Mouse (Mus musculus): ENCODE data around the gene Cyb5b.
"Not testable (repeated sequence)": the region's sequence is repeated elsewhere in the genome, so short reads cannot be mapped to it uniquely, and the experiment has no call there.

Gene Cyb5b

DNA sequence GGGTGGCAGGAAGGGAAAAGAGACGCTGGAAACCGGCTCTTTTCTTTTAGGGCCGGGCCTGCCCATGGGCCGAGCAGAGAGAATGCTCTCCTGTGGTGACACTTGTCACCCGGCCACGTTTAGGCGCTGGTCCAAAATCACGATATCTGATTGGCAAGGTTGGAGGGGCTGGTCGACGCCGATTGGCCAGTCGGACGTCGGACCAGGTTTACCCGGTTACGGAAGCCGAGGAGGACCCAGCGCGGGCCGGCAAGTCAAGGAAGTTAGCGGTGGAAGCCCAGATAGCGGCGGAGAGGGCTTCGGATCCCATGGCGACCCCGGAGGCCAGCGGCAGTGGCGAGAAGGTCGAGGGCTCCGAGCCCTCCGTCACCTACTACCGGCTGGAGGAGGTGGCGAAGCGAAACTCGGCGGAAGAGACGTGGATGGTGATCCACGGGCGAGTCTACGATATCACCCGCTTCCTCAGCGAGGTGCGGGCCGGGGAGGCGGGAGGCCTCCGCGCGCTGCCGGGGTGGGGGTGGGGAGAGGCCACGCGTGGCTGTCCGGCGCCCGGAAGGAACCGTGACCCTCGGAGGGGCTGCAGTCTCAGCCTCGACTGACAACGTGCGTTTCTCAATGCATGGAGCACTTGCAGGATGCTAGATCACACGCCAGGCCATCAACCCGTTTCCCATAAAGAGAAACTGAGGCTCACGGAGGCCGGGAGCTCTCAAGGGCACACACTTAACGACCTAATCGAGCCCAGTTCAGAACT, at the start of gene Cyb5b:
Gene Cyb5b (plus strand): TSS at position 237 of the 754 bp plus-strand sequence.
- peak; percentile 96 to 97 for DNase-seq

DNA sequence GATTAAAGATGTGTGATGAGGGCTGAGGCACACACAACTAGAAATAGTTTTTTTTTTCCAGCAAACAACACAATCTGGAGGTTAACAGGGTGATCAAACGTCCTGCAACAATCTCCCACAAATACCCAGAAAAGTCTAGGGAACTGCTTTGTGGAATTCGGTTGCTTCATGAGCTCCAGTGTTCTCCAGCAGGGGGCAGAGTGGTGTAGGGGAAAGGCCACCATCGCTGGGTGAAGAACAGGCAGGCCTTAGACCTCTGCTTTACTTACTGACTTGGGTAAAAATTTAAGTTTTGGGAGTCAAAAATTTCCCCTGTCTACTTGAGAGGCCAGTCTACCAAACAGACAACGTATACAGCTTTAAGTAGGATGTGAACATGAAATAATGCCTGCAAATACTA, 45.9 kb upstream of the Cyb5b start:
- DNase-seq: peak; percentile 76

DNA sequence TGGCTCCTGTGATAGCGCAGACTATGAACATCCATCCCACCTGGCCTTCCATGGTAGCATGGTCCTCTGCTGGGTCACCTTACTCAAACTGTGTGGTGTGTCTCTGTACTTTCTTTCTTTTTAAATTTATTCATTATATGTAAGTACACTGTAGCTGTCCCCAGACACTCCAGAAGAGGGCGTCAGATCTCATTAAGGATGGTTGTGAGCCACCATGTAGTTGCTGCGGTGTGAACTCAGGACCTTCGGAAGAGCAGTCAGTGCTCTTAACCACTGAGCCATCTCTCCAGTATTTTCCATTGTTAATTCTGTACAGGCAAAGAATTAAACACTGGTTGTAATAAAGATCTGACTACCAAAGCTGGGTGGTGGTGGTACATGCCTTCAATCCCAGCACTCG, 42.4 kb upstream of the Cyb5b start:
- DNase-seq: not testable (repeated sequence)

- DNase-seq: no peak
These were observed 41.3 kb upstream of the Cyb5b start for GRCm38 (mm10) chr8:107108978-107109720.

GRCm38 (mm10) chr8:107109816-107110435, 40.5 kb upstream of the Cyb5b start:
- DNase-seq: no peak

DNA sequence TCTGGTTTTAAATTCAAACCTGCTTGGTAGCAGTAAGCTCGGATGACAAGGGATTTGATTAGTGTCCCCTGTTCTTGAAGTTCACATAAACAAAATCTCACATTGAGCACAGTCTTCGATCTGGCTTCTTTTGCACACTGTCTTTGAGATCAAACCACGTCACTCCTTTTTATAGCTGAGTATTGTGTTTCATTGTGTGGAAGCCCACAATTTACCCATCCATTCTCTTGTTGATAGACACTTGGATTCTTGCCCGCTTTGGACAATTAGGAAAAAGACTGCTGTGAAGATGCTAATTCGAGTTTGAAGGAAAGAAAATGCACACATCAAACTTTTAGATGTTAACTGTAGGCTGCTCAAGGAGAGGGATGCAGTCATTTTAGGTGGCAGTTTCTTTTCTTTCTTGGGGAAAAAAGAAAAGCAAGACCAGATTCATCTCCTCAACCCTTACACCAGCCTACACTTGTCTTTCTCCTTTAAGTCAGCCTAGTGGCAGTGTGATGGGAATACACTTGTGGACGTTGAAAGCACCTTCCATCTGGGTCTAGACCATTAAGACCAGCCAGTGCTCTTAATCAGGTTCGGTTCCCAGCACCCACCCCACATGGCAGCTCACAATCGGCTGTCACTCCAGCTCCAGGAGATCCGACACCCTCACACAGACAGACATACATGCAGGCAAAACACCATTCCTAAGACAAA, 39.7 kb upstream of the Cyb5b start:
- DNase-seq: no peak

DNA sequence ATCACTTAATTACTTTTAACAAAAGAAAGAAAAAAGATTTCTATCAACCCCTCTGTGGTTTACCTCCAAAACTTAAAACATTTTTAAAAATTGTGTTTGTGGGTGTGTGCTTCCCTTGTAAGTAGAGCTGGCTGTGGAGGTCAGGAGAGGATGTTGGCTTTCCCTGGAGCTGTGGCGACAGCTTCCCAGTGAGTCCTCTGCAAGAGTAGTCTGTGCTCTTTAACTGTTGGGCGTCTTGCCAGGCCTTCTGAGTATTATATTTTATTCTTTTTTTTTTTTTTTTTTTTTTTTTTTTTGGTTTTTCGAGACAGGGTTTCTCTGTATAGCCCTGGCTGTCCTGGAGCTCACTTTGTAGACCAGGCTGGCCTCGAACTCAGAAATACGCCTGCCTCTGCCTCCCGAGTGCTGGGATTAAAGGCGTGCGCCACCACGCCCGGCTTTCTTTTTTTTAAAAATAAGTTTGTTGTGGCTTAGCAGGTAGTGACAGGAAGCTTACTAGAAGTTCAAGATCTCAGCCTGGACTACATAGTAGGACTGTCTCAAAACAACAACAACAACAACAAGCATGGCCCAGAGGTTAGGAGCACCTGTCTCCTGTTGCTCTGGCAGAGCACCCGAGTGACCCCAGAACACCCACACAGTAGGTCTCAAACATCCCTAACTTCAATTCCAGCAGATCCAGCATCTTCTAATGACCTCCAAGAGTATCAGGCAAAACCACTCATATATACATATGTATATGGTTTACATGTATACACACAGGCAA, 38.9 kb upstream of the Cyb5b start:
- DNase-seq: no peak

DNA sequence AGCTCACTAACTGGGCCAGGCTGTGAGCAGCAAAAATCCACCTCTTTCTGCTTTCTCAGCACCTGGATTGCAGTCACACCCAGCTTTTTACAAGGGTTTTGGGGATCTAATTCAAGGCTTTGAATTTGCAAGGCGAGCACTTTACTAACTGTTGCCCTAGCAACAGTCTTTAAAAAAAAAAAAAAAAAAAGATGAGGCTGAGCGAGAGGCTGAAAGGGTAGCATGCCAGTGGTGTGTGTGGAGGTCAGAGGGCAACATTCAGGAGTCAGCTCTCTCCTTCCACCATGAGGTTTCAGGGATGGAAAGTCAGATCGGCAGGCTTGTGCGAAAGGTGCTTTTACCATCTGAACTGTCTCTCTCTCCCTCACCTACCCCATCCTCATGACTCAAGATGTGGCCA, 37.2 kb upstream of the Cyb5b start:
- no peak for DNase-seq

GRCm38 (mm10) chr8:107114150-107115007, 36.1 kb upstream of the Cyb5b start:
- no peak for DNase-seq

- no peak for DNase-seq
These were observed 35.5 kb upstream of the Cyb5b start for GRCm38 (mm10) chr8:107115008-107115320.

GRCm38 (mm10) chr8:107116023-107116422, 34.4 kb upstream of the Cyb5b start:
- peak; percentile 88 to 89 for DNase-seq

- no peak for DNase-seq
These were observed 33.4 kb upstream of the Cyb5b start for GRCm38 (mm10) chr8:107117019-107117418.

- peak in 1 of 2 experiments; percentile 12 for DNase-seq
These were observed 31.6 kb upstream of the Cyb5b start for GRCm38 (mm10) chr8:107118803-107119233.

DNA sequence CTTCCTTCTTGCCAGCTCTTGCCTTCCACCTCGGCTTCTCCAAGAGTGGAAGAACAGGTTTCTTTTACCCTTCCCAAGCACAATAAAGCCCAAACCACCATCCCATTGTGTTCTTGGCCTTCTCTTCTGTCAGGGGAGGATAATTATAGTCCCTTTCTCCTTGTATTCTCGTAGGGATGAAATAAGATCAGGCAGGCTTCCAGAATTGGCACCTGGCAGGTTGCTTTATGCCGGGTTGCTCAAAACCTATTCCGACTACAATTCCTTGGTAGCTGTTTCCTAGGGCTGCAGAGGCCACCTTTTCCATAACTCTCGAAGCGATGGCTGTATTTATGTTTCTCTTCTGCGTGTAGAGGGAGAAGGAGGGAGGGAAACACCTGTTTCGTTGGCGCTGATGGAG, 31.0 kb upstream of the Cyb5b start:
- peak; percentile 30 to 33 for DNase-seq

DNA sequence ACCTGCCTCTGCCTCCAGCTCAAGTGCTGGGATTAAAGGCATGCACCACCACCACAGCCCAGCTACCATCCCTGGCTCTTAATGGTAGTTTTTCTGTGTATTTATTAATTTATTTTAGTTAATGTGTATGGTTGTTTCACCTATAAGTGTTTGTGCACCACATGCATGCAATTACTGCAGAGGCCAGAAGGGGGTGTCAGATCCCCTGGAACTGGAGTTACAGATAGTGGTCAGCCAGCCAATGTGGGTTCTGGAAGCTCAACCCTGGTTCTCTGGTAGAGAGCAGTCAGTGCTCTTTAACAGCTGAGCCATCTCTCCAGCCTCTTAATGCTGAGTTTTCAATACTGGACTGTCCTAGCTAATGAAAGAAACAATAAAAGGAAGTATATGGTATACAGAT, 29.6 kb upstream of the Cyb5b start:
- no peak for DNase-seq

- no peak for DNase-seq
These were observed 28.7 kb upstream of the Cyb5b start for GRCm38 (mm10) chr8:107121681-107122291.

DNA sequence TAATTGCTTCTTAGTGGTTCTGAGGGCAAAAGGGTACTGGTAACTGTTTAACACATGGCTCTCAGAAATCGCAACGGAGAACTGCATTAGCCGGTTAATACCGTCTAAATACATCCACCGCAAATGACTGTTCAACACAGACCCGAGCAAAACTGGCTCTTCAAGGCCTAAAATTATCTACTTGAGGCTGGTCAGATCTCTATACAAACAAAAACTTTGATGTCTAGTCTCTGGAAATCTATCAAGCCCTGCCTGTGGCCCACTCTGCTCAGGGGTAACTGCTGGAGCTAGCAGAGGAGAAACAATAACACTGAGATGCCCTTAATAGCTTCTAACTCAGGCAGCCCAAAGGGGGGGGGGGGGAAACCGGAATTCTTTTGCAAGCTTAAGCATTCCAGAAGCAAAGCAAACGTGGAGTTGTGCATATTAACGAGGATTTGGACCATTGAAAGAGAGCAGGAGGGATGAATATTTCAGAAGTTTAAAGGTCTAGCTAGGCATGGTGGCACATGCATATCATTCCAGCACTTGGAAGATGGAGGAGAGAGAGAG, 27.3 kb upstream of the Cyb5b start:
- no peak for DNase-seq

GRCm38 (mm10) chr8:107124343-107124742, 26.1 kb upstream of the Cyb5b start:
- DNase-seq: no peak

GRCm38 (mm10) chr8:107129171-107130025, 21.0 kb upstream of the Cyb5b start:
- no peak for DNase-seq

GRCm38 (mm10) chr8:107130028-107130427, 20.4 kb upstream of the Cyb5b start:
- no peak for DNase-seq

Measured in cerebellum, adult 18-20 months (tissue).